Mouse (Mus musculus) heart, postnatal 25 days (tissue): ENCODE measurements around the gene Fam169b. TPM values are rescaled to one million over a fixed set of nuclear protein-coding genes. Genes with fewer than 3 reads are reported as not detected.

Experiments
- DNase-seq: peaks from one replicate; pipeline ENCODE4 v3.0.0; 2022; ENCODE audit warnings: low spot score
- intact Hi-C: fragments of 180-260 bp; cut with DNase I; formaldehyde crosslinking; loops from one replicate; pipeline ENCODE4 v1.15.1; 2025
- total RNA-seq, 2 experiments: library from RNA; stranded (reverse); gene quantifications; 2 replicates each; pipeline ENCODE4 v1.2.3; 2021

The Fam169b gene
- total RNA-seq, 2 experiments from 2014 or later, result 0.11 to 0.16 TPM

DNA sequence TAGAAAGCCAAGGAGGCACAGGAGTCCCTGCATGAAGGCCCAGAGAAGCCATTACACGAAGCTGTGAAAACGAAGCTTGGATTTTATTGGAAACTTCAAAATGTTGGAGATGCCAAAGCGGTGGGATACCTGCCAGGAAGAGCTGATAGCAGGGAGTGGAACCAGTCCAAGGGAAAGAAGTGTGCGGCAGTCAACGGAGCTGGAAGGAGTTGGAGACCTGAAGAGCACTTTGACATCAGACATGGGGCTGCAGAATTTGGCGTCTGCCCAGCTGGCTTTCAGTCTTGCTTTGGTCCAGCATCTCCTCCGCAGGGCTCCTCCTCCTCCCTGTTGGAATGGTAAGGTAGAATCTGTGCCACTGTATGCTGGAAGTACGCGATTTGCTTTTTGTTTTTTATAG is 92.1 kb downstream of the Fam169b start:
- intact Hi-C loops, result no loop called here
- peak; percentile 7 for DNase-seq

DNA sequence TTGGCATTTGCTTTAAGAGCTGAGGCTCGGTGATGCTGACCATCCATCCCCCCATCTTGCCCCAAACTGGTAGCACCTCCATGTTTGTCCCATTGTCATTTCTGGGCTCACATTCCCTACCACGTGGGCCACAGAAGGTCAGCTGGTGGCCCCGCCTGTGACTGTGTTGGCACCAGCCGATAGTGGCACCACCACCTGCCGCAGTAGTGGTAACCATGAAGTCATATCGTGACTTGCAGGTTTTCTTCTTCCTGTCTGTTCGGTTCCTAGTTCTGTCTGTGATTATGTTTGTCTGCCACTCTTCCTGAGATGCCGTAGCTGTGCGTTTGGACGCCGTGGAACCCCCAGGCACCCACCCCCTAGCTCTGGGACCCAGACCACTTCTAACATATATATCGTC is 95.3 kb downstream of the Fam169b start:
- intact Hi-C loops, result no loop called here
- no peak for DNase-seq

DNA sequence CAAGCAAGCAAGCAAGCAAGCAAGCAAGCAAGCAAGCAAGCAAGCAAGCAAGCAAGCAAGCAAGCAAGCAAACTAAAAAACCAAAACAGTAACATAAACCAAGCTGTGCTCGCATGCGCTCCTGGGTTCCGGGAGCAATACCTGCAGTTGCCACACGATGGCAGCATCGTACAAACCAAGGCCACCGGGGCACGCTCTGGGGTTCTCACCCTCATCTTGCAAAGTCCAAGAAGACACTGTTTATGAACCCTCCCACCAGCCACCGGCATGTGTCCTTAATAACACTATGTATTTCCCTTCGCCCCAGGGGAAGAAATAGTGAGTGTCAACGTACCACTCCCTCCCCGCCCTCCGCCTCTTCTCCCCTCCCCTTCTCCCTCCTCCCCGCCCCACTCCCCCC is 96.1 kb downstream of the Fam169b start:
- intact Hi-C loops, result no loop called here
- no peak for DNase-seq

DNA sequence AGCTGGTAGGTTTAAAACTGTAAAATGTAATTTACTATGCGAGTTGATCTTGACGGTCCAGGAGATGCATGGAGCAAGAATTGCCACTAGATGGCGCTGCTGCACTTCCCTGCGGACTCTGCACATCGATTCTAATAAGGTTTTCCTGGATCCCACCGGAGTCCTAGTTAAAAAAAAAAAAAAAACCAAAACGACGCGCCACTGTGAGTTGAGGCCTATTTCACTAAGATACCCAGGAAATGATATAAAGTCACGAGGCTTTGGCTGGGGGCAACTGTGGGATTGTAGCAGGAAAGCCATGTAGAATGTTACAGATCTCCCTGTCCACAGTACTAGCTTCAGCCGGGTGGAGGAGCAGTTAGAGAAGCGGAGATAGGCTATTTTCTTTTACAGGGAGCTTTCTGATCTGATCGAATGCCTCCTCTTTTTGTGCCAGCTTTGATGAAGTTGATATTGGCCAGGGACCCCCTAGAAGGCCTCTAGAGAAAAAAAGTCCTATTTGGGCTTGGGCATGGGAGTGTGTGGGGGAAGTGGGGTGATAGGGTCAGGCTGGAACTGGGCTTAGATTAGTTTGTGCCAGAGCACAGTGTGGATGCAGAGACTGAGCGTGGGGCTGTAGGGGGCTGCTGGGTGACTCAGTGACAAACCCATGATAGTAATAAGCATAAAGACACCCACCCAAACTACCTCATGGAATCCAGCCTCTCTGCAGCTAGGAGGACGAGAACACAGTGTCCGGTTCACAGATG is 100.6 kb downstream of the Fam169b start:
- intact Hi-C loops, result loop anchor here (1.0 to 2.0 kb wide), 2 partner anchors 106 to 457 kb away; no protein-coding TSS in a partner anchor
- DNase-seq, result no peak

DNA sequence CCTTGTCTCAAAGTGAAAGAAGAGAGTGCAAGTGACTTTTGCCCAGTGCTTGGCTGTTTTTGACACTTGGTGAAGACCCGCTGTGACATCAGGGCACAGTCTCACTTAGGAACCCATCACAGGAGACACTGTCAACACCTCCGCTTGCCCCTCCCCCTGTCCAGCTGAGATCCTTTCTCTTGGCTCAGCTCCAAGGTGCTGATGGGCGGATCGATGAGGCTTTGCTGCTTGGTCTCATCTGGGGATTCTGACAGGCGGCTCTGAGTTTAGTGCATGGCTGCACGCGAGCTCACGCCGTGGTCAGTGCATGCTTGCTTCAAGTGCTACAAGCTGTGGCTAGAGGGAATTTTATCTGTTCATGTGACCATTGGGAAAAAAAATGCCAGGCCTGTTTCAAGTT is 108.5 kb downstream of the Fam169b start:
- intact Hi-C loops, result no loop called here
- no peak for DNase-seq

DNA sequence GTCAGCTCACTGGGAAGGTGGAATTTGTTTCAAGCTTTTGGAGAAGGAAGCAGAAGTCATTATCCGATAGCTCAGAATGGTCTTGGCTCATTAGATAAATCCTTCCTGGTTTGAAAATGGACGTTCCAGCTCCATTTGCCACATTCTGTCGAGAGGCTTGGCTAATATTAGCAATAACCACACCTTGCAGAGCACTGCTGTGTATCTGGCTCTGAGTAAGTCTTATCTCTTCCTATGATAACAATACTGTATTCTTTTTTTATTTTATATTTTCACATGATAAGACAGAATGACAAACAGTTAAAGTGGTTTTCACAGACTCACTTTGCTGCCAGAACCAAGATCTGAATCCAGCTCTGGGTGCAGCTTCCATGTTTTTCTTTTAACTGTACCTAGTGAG is 113.1 kb downstream of the Fam169b start:
- intact Hi-C loops, result no loop called here
- DNase-seq, result no peak

DNA sequence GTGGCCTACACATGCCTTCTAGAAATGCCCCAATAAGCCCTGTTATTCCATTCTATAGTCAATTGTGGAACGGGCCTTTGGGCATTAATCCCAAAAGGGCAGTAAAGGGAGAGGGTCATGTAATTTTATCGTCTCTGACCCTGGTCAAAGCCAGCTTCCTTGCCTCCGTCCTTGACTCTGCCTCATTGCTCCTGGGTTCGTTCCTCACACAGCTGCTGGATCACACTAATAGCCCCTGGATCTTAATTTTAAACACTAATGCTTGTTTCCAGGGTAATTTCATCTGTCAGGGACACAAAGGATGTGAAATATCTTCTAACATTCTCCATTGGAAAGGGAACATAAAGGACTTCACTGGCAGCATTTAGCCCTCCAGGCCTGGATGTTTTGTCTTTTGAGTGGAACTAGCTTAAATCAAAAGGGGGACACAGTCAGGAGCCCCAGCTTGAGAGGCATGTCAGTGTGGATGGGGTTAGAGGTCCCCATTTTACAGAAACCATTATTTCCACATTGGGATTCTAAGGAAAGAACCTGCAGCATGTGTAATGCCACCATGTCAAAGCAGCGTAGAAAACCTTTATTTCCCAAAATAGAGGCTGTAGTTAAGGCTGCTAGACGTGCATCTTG is 122.2 kb downstream of the Fam169b start:
- intact Hi-C loops, result no loop called here
- no peak for DNase-seq

DNA sequence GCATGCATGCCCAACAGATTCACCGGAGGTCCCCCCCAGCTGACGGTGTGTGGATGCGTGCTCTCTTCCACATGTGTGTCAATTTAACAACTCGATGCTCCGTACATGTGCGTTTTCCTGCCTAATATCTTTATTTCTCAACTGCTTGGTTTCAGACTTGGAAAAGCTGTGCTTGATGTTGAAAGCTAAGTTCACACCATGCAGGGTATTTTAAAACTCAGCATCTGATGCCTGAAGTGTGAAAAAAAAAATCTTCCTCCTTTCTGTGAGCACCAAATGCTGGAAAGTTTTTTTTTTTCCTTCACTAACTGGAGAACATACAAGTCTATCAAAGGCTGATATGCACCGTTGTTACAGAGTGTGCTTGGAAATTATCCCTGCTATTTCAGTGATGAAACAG is 126.9 kb downstream of the Fam169b start:
- DNase-seq, result no peak
- intact Hi-C loops, result no loop called here

DNA sequence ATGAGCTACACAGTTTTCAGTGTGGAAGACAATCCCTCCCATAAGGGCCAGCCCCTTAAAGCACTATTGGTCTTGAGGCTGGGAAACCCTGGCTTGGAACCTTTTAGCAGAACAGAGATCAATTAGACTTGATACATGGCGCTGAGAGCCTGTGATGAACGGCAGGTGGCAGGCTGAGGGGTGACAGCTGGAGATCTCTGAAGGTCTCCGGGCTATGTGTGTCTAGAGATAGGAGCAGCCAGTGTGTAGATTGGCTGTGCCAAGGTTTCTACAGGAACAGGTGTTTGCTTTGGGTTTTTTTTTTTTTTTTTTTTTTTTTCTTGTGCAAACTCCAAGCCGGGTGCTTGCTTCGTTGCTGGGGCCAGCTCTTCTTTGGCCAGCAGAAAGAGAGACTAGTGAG is 135.0 kb downstream of the Fam169b start:
- intact Hi-C loops, result no loop called here
- DNase-seq, result no peak

Other genes starting within 250 kb of the Fam169b start
- gene Pgpep1l, start 9.6 kb upstream of the Fam169b start, total RNA-seq, result not detected